Mouse (Mus musculus) brain, embryonic 14.5 days (tissue): ENCODE data around the gene Creb3l1. TPM values are rescaled to one million over a fixed set of nuclear protein-coding genes. Genes with fewer than 3 reads are reported as not detected.

Experiments
- DNase-seq: peaks from one replicate; pipeline ENCODE4 v3.0.0-alpha.2; 2011; ENCODE audit warnings: low read depth
- CTCF ChIP-seq: fragments of 200-500 bp; IDR thresholded peaks from 2 replicates; pipeline ENCODE4 v1.5.1; 2012; ENCODE audit warnings: inconsistent platforms, mild to moderate bottlenecking, moderate library complexity, borderline replicate concordance; ENCODE audit not compliant: insufficient read depth, insufficient read length; ENCODE audit errors: extremely low read depth
- POLR2A ChIP-seq: fragments of 200-500 bp; IDR thresholded peaks from 2 replicates; pipeline ENCODE4 v1.6.1; 2012; ENCODE audit warnings: mild to moderate bottlenecking, inconsistent platforms, borderline replicate concordance; ENCODE audit not compliant: poor library complexity, insufficient read depth, insufficient read length, severe bottlenecking; ENCODE audit errors: extremely low read depth
- polyA plus RNA-seq: library from polyadenylated mRNA; depleted of rRNA; stranded (reverse); fragments of >200 nt; gene quantifications from 2 replicates; pipeline ENCODE4 v1.2.3, GENCODE M21; 2012

The Creb3l1 gene
- polyA plus RNA-seq, 1 experiment = 4.7 TPM

DNA sequence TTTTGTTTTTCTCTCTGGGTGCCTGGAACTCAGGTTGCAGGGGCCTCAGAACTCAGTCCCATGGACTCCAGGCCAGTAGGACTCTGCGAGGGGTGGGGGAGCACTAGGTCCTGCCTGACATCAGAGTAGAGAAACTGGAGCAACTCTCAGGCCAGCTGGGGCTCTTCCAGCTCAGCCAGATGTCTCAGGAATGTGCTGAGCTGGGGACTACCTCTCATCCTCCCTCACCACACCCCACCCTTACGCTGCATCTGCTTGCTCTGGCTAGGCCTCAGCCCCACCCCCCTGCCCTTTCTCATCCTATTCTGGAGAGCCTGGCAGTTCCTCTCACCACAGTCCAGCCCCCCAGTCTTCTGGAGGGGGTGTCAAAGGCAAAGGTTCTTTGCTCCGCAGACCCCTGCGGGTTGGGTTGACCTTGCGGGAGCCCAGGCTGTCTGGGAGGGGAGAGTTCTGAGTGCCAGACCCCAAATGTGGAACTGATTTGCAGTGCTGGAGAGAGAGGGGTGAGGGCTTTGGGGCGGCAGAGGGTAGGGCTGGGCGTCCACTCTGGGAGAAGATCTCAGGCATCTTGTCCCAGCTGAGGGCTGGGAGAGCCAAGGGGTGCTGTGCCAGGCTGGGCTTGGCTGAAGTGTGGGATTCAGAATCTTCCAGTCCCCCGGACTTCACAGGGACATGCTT, 11.4 kb downstream of the Creb3l1 start:
- DNase-seq = peak; percentile 27
- TF ChIP-seq CTCF (no peak), POLR2A (no peak)

- TF ChIP-seq CTCF (no peak), POLR2A (no peak)
- no peak for DNase-seq
These were observed 12.6 kb downstream of the Creb3l1 start for GRCm38 (mm10) chr2:92011424-92012353.

DNA sequence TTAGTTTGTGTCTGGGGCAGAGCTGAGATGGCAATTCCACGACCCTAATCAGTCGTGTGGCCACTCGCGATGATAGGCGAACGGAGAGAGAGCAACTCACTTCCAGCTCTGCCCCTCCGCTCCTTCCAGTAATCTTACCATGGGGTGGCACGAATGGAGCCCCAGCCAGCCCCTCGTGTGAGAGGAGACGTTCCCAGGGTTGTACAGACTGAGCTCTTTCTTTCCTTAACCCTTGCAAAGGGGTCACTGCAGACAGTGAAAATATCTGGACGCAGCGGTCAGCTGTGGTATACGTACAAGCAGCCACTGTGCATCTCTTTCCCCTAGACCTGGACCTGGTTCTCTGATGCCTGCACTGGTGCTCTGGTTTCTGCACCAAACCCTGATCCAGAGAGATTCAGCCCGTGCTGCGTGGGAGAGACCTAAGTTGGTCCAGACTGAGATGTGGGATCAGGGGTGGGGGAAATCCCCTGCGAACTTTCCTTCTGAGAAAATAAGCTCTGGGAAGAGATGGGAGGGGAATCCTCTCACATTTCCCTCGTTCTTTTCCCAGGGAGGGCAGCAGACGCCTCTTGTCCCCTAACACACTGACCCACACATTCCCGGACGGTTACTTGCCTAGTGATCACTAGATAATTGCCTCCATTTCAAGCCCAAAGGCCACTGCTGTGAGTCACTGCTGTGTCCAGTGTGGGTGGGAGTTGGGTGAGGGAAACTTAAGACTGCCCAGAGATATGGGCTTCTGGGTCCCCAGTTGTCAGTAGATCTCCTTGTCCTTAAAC, 15.5 kb downstream of the Creb3l1 start:
- DNase-seq = no peak
- TF ChIP-seq CTCF (no peak), POLR2A (no peak)

GRCm38 (mm10) chr2:92007933-92008622, 16.2 kb downstream of the Creb3l1 start:
- no peak for TF ChIP-seq CTCF
- peak; percentile 27; the same call in 1 of the 2 replicates for TF ChIP-seq POLR2A
- DNase-seq = peak; percentile 99

DNA sequence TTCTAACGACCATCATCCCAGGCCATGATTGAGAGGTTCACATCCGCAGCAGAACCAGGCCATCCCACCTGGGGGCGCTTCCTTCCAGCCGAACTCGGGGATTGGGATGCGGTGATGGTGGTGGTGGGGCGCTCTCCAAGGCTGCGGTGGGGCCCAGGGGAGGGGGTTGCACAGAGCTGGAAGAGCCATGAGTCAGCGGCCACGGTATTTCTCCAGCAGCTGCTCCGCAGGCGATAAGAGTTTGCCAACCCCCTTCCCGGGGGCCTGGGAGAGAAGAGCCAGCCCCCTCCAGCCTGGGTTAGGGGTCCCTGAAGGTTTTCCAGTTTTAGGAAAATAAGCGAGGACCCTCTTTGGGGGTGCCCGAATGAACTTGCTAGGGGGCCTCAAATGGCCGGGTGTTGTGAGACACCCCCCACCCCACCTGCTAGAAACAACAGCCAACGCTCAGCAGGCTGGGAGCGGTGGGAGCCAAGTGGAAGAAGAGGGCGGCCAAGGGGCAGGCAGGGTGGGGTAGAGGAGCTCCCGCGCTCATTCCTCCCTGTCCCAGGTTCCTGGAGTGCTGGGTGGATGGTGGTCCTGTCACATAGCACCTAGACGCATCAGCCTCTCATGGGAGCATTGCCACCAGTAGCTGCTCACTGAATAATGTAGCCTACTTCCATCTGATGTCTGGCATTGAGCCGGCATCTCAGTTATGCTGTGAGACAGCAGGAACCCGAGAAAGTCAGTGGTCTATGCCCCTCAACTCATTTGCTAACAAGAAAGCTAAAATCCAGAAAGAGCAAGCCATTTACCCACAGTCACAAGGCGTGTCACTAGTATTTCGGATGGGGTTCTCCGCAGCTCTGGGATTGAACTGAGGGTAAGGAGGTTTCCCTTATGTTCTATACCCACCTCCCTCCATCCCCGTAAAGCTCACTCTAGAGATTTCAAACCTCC, 17.1 kb downstream of the Creb3l1 start:
- TF ChIP-seq POLR2A = no peak
- peak; percentile 61; the same call in 1 of the 2 replicates for TF ChIP-seq CTCF

DNA sequence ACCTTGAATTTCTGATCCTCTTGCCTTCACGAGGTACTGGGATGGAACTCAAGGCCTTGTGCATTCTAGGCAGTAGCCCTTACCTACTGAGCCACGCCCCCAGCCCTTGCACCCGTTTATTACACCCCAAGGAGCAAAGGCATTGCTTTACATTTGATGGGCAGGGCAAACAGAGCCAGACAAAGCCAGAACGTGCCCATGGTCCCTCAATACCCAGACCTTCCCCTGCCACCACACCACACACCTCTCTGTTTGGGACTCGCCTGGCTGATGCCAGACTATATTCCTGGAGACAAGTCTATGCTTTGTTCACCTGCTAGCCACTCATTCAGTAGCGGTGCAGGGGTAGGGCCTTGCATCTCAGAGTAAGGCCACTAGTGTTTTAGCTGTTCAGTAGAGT, 17.8 kb downstream of the Creb3l1 start:
- no peak for DNase-seq
- TF ChIP-seq CTCF (no peak), POLR2A (no peak)

More for the DNA sequence above, 17.1 kb downstream of the Creb3l1 start:
- peak; percentile 71 for DNase-seq

- no peak for DNase-seq
- TF ChIP-seq POLR2A = no peak
- TF ChIP-seq CTCF = no peak
These were observed 19.7 kb downstream of the Creb3l1 start for GRCm38 (mm10) chr2:92004617-92005016.

DNA sequence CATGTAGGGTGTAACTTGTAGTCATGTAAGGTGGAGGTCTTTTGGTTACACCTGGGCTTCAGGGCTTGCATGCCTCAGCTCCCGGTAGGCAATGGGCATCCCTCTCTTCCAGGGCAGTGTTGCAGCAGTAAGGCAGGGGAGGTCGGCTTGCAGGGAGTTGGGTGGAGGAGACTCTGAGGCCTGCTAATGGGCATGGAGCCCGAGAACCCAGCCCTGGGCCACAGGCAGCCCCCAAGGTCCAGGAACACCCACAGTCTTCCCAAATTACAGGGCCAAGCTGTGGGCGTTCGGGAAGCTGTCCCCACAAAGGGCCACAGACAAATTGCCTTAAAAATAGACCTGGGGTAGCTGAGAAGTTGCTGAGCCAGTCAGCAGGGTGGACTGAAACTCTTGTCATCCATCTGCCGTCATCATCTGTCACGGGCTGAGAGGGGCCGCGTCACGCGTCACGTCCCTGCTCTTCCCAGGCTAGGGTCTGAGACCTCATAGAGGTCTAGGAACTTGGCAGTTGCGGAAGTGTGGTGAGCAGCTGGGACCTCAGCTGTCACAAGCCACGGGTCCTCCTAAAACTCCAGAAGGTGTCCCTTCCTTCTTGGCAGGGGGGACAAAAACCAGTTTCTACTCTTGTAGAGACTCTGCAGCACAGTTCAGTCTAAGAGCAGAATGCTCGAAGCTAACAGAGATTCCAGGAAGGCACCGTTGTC, 26.2 kb downstream of the Creb3l1 start:
- peak; percentile 6 for DNase-seq
- no peak for TF ChIP-seq POLR2A
- no peak for TF ChIP-seq CTCF

GRCm38 (mm10) chr2:91996006-91996405, 28.3 kb downstream of the Creb3l1 start:
- no peak for TF ChIP-seq POLR2A
- no peak for TF ChIP-seq CTCF
- DNase-seq = no peak
